Mouse (Mus musculus): Measurements from ENCODE around the gene Cyp19a1. TPM values are rescaled to one million over a fixed set of nuclear protein-coding genes. Genes with fewer than 3 reads are reported as not detected.
A peak's percentile ranks its signal among the peaks of the same experiment; 100 is the strongest.

Cyp19a1 gene
- polyA plus RNA-seq, 1 experiment = not detected

- Histone ChIP-seq H3K36me3 (replicated peaks; ENCODE audit: low read length) (no peaks in the 10 kb centered on the region), H3K4me1 (no peaks in the 10 kb centered on the region), H3K27me3 (replicated peaks) (peaks cover 3% of the 10 kb centered on the region), H3K4me3 (replicated peaks) (no peak overlapping the region), H3K9me3 (no peaks in the 10 kb centered on the region; the same call in 1 of the 2 replicates)
- TF ChIP-seq GATA1 (IDR thresholded peaks at IDR 0.05; ENCODE audit: borderline replicate concordance, low read length) (no peak), FLI1 (IDR thresholded peaks at IDR 0.05; ENCODE audit: low read length) (no peak)
These were observed 7.4 kb upstream of the Cyp19a1 start for GRCm38 (mm10) chr9:54275283-54275682.

GRCm38 (mm10) chr9:54270889-54271288, 3.0 kb upstream of the Cyp19a1 start:
- Histone ChIP-seq H3K27me3 (replicated peaks) (no peaks in the 10 kb centered on the region), H3K9me3 (no peaks in the 10 kb centered on the region; the same call in 1 of the 2 replicates), H3K4me1 (no peaks in the 10 kb centered on the region), H3K36me3 (replicated peaks; ENCODE audit: low read length) (no peaks in the 10 kb centered on the region), H3K4me3 (replicated peaks) (no peak overlapping the region)
- TF ChIP-seq GATA1 (IDR thresholded peaks at IDR 0.05; ENCODE audit: borderline replicate concordance, low read length) = no peak
- TF ChIP-seq FLI1 (IDR thresholded peaks at IDR 0.05; ENCODE audit: low read length) = no peak

- no peaks in the 10 kb centered on the region; the same call in 1 of the 2 replicates for H3K9me3 ChIP-seq
- H3K4me1 ChIP-seq = no peaks in the 10 kb centered on the region
- TF ChIP-seq GATA1 (IDR thresholded peaks at IDR 0.05; ENCODE audit: borderline replicate concordance, low read length) (no peak), FLI1 (IDR thresholded peaks at IDR 0.05; ENCODE audit: low read length) (no peak)
- no peaks in the 10 kb centered on the region for H3K27me3 ChIP-seq (replicated peaks)
- peak overlapping the region; percentile 29 for H3K4me3 ChIP-seq (replicated peaks)
- H3K36me3 ChIP-seq (replicated peaks; ENCODE audit: low read length) = no peaks in the 10 kb centered on the region
These were observed 2.1 kb upstream of the Cyp19a1 start for GRCm38 (mm10) chr9:54269987-54270386.

DNA sequence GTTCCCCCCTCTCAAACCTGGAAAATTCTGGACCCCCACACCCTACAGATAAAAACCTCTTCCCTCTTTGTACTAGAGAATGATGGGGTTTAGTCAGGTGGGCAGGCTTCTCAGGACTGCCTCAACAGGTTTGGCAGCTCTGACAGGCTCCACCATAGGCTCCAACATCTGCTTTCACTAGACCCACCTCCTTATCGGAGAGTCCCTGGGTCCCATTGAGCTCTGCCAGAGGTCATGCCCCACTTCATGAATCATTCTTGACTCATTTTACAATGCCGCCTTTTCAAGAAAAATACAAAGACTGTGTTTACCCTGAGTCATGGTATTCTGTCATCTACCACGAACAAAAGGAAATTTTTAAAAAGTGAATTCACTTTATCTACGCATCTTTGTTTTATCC, 3.2 kb downstream of the Cyp19a1 start:
- no peaks in the 10 kb centered on the region for H3K27me3 ChIP-seq (replicated peaks)

DNA sequence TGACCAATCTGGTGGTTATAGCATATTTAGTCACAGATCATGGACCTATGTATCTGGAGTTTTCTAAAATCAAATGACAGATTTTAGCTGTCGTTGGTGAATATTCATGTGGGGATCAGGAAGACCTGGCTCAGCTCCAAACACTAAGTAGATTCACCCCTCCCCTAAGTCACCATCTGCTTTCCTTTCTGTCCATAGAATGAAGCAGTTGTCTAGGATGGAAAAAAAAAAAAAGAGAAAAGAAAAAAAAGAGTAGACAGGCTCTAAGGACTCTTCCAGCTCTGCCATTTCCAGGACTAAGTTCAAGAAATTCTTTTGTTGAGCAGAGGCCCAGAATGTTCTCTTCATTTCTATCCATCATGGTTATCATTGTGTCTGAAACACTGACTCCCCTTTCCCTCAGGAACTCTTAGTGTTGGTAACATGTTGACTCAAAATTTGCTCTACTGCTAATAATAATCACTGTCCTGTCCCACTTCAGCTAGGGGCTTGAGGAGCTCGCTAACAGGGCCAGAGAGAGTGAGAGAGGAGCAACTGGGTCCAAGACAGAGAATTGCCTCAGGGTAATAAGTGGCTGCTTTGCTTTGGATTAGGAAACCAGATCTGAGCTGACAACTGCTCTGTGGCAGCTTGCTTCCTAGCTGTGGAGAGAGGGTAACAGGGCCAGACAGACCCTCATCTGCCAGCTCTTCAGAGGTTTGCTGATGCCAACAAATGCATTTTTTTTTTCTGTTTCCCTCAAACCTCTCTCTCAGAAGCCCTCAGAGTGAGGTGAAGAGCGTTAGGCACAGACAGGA, 22.8 kb downstream of the Cyp19a1 start:
- Histone ChIP-seq H3K4me3 (replicated peaks) (no peak overlapping the region), H3K27me3 (replicated peaks) (no peaks in the 10 kb centered on the region), H3K9me3 (peaks cover 5% of the 10 kb centered on the region; the same call in 1 of the 2 replicates), H3K36me3 (replicated peaks; ENCODE audit: low read length) (no peaks in the 10 kb centered on the region), H3K4me1 (no peaks in the 10 kb centered on the region)
- TF ChIP-seq FLI1 (IDR thresholded peaks at IDR 0.05; ENCODE audit: low read length) (no peak), GATA1 (IDR thresholded peaks at IDR 0.05; ENCODE audit: borderline replicate concordance, low read length) (no peak)

More for the DNA sequence above, 3.2 kb downstream of the Cyp19a1 start:
- Histone ChIP-seq H3K9me3 (no peaks in the 10 kb centered on the region), H3K4me1 (no peaks in the 10 kb centered on the region), H3K4me3 (replicated peaks) (no peak overlapping the region), H3K36me3 (replicated peaks; ENCODE audit: low read length) (no peaks in the 10 kb centered on the region)
- TF ChIP-seq FLI1 (IDR thresholded peaks at IDR 0.05; ENCODE audit: low read length) = no peak
- no peak for TF ChIP-seq GATA1 (IDR thresholded peaks at IDR 0.05; ENCODE audit: borderline replicate concordance, low read length)

- no peak overlapping the region for H3K4me3 ChIP-seq (replicated peaks)
- H3K27me3 ChIP-seq (replicated peaks) = peaks cover 4% of the 10 kb centered on the region
- H3K36me3 ChIP-seq (replicated peaks; ENCODE audit: low read length) = no peaks in the 10 kb centered on the region
- TF ChIP-seq GATA1 (IDR thresholded peaks at IDR 0.05; ENCODE audit: borderline replicate concordance, low read length) = no peak
- no peak for TF ChIP-seq FLI1 (IDR thresholded peaks at IDR 0.05; ENCODE audit: low read length)
- H3K9me3 ChIP-seq = peaks cover 5% of the 10 kb centered on the region; the same call in 1 of the 2 replicates
- H3K4me1 ChIP-seq = peaks cover 4% of the 10 kb centered on the region; the same call in 1 of the 2 replicates
These were observed 40.3 kb downstream of the Cyp19a1 start for GRCm38 (mm10) chr9:54227580-54227979.

GRCm38 (mm10) chr9:54216511-54216910, 51.4 kb downstream of the Cyp19a1 start:
- TF ChIP-seq FLI1 (IDR thresholded peaks at IDR 0.05; ENCODE audit: low read length) (no peak), GATA1 (IDR thresholded peaks at IDR 0.05; ENCODE audit: borderline replicate concordance, low read length) (no peak)
- Histone ChIP-seq H3K4me3 (replicated peaks) (no peak overlapping the region), H3K36me3 (replicated peaks; ENCODE audit: low read length) (no peaks in the 10 kb centered on the region), H3K9me3 (no peaks in the 10 kb centered on the region), H3K4me1 (no peaks in the 10 kb centered on the region), H3K27me3 (replicated peaks) (no peaks in the 10 kb centered on the region)

DNA sequence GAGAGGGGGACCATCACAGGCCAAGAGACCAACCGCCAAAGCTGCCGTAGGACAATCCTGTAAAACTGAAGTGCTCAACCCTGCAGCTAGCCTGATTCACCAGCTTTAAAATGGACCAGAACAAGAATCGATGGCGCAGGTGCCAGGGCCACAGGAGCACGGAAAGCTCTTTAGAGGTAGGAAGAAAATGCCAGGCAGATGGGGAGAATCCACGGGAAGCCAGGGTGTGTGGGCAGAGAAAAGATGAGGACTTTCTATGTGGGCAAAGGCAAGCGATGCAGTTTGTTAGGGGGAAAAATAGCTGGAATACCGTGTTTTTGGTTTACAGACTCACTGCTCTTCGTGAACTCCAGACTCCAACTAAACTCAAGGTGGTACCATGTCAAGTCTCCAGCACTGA, 53.0 kb downstream of the Cyp19a1 start:
- no peak overlapping the region for H3K4me3 ChIP-seq (replicated peaks)
- no peaks in the 10 kb centered on the region for H3K27me3 ChIP-seq (replicated peaks)
- H3K4me1 ChIP-seq = no peaks in the 10 kb centered on the region
- no peaks in the 10 kb centered on the region for H3K36me3 ChIP-seq (replicated peaks; ENCODE audit: low read length)
- H3K9me3 ChIP-seq = peaks cover 7% of the 10 kb centered on the region; the same call in 1 of the 2 replicates
- TF ChIP-seq FLI1 (IDR thresholded peaks at IDR 0.05; ENCODE audit: low read length) (no peak), GATA1 (IDR thresholded peaks at IDR 0.05; ENCODE audit: borderline replicate concordance, low read length) (no peak)

- Histone ChIP-seq H3K9me3 (peaks cover 18% of the 10 kb centered on the region), H3K27me3 (replicated peaks) (peaks cover 2% of the 10 kb centered on the region), H3K36me3 (replicated peaks; ENCODE audit: low read length) (no peaks in the 10 kb centered on the region), H3K4me1 (peaks cover 4% of the 10 kb centered on the region; the same call in 1 of the 2 replicates), H3K4me3 (replicated peaks) (peak overlapping the region; percentile 6)
- TF ChIP-seq GATA1 (IDR thresholded peaks at IDR 0.05; ENCODE audit: borderline replicate concordance, low read length) = no peak
- no peak for TF ChIP-seq FLI1 (IDR thresholded peaks at IDR 0.05; ENCODE audit: low read length)
These were observed 73.1 kb downstream of the Cyp19a1 start for GRCm38 (mm10) chr9:54194790-54195189.

DNA sequence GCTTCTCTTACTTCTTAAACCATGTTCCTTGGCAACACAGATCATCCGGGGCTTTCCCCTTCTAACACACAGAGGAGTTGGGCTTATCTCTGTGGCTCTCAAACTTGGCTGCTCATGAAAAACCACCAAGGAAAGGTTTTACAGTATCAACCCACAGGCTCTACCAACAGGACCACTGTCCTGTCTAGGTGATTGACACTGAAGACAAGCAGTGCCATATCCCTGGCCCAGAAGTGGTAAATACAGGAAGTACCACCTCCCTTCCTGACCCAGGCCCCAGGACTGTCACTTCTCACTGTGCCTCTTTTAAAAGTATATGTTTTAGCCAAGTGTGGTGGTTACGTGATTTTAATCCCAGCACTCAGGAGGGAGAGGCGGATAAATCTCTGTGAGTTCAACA, 76.5 kb downstream of the Cyp19a1 start:
- Histone ChIP-seq H3K4me3 (replicated peaks) (no peak overlapping the region), H3K4me1 (peaks cover 4% of the 10 kb centered on the region; the same call in 1 of the 2 replicates), H3K36me3 (replicated peaks; ENCODE audit: low read length) (no peaks in the 10 kb centered on the region), H3K27me3 (replicated peaks) (peaks cover 2% of the 10 kb centered on the region), H3K9me3 (peaks cover 10% of the 10 kb centered on the region)
- TF ChIP-seq FLI1 (IDR thresholded peaks at IDR 0.05; ENCODE audit: low read length) = no peak
- no peak for TF ChIP-seq GATA1 (IDR thresholded peaks at IDR 0.05; ENCODE audit: borderline replicate concordance, low read length)

Measured in megakaryocyte, embryonic 14.5 days (primary cell).